ENCODE assay signal across 12 mouse cellular contexts in the genomic region with DNA sequence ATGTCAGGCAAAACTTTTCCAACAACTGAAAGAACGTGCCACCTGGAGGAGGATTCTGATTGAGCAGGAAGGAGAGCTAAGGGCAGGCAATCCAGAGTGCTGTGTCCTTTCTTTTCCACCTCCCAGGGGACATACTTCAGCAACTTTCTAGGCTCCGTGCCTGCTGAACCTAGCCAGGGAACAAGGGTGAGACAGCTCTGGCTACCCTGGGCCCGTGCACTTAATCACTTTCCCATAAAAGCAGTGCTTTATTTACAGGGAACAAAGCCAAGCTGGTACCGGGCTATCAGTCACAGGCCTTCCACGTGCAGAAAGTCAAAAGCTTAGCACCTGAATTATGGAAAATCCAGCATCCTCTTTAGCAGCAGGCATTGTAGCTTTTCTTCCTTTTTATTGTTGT. TPM values are rescaled to one million over a fixed set of nuclear protein-coding genes. Genes with fewer than 3 reads are reported as not detected.
DNase-seq lines count a peak whose midpoint lies in the region; ATAC-seq and TF ChIP-seq lines count a peak whose summit lies in the region.
"Had no signal": no experiment of that assay in that cellular context is flagged by ENCODE, and none has a peak within 500 bp of the region (broad histone marks: within the 10 kb centered on the region; RNA-seq: fewer than 3 reads in every experiment).

No protein-coding gene starts in this region.

- TF ChIP-seq CTCF in lung, postnatal 0 days (IDR thresholded peaks at IDR 0.05), result peak; percentile 11; the same call in 1 of the 2 replicates

- no peaks in the 10 kb centered on the region for H3K27me3 ChIP-seq in lung, postnatal 0 days (replicated peaks; ENCODE audit: insufficient read depth, low read length)
- H3K27me3 ChIP-seq in limb, embryonic 12.5 days, result no peaks in the 10 kb centered on the region

- 35% methylated on average over 5 of the region's 5 CpGs for WGBS in lung, postnatal 0 days
- 19% methylated on average over 5 of the region's 5 CpGs for WGBS in limb, embryonic 12.5 days

- no peak for DNase-seq in lung, postnatal 0 days (ENCODE audit: low spot score)
- no peak for DNase-seq in lung, postnatal 10 days
- DNase-seq in heart, adult 18-20 months, result peak; percentile 68 to 80
- peak; percentile 40 for DNase-seq in heart, postnatal 4 days
- no peak for DNase-seq in cerebellum, adult 9-10 months
- DNase-seq: layer of hippocampus, postnatal 36 days; liver, postnatal 0 days; right cerebral cortex, postnatal 25 days had no signal

- no peak for TF ChIP-seq EP300 in lung, postnatal 0 days (IDR thresholded peaks at IDR 0.05)

- no peak overlapping the region for H3K4me3 ChIP-seq in lung, postnatal 0 days (ENCODE audit: low read depth, low read length)
- no peak overlapping the region for H3K4me3 ChIP-seq in limb, embryonic 12.5 days (replicated peaks)
- H3K4me3 ChIP-seq: myocyte had no signal

- ATAC-seq in lung, postnatal 0 days, result no peak
- ATAC-seq in limb, embryonic 12.5 days (ENCODE audit: insufficient number of reproducible peaks, insufficient read depth, low FRiP score, low TSS enrichment, low read depth), result no peak
- no peak for ATAC-seq in granulocyte monocyte progenitor cell, adult 5-6 weeks (replicated peaks; ENCODE audit: poor library complexity, severe bottlenecking)
- ATAC-seq in megakaryocyte progenitor cell, adult 5-6 weeks (replicated peaks; ENCODE audit: poor library complexity), result no peak
- ATAC-seq: liver, postnatal 0 days had no signal

- H3K9me3 ChIP-seq in lung, postnatal 0 days (ENCODE audit: low read length), result no peaks in the 10 kb centered on the region
- H3K9me3 ChIP-seq in limb, embryonic 12.5 days, result no peaks in the 10 kb centered on the region

- no peak overlapping the region for H3K9ac ChIP-seq in lung, postnatal 0 days (replicated peaks; ENCODE audit: low read depth)
- no peak overlapping the region for H3K9ac ChIP-seq in limb, embryonic 12.5 days (replicated peaks)
- H3K9ac ChIP-seq: liver, postnatal 0 days had no signal

- H3K36me3 ChIP-seq in lung, postnatal 0 days (ENCODE audit: insufficient read depth, low read length), result no peaks in the 10 kb centered on the region
- no peaks in the 10 kb centered on the region for H3K36me3 ChIP-seq in limb, embryonic 12.5 days

- H3K27ac ChIP-seq in lung, postnatal 0 days (ENCODE audit: low read length), result no peak overlapping the region
- H3K27ac ChIP-seq in limb, embryonic 12.5 days, result no peak overlapping the region

- no peaks in the 10 kb centered on the region for H3K4me1 ChIP-seq in lung, postnatal 0 days (ENCODE audit: insufficient read depth, low read depth, low read length)
- H3K4me1 ChIP-seq in limb, embryonic 12.5 days (replicated peaks), result peaks cover 35% of the 10 kb centered on the region

- H3K4me2 ChIP-seq in lung, postnatal 0 days (replicated peaks; ENCODE audit: low read depth, low read length), result no peak overlapping the region
- 0 out of 2 replicates have a peak overlapping the region, but pooled peaks have one; percentile 8 for H3K4me2 ChIP-seq in limb, embryonic 12.5 days

RNA-seq across cellular contexts. Expression of a gene that starts 5.4 kb away (rescaled TPM):
- 37.4 and 40.1 TPM in 2 replicates for polyA plus RNA-seq in lung, postnatal 0 days (2015; fragmentation: Nextera tagmentation; extraction: Ambion mirVana)
- total RNA-seq in heart, adult 18-20 months (2021), result 100 to 1,000 TPM; 157 to 168 TPM
- 100 to 1,000 TPM in 1 of 2 experiments, 10 to 100 TPM in 1; 94.9 to 103 TPM for total RNA-seq in heart, postnatal 4 days (2021)
- polyA plus RNA-seq in limb, embryonic 12.5 days (2016; fragmentation: Nextera tagmentation; extraction: Ambion mirVana), result 51.4 and 51.7 TPM in 2 replicates
- total RNA-seq in granulocyte monocyte progenitor cell, adult 5-6 weeks (2014; fragmentation: Nextera tagmentation), result 48.5 and 49.7 TPM in 2 replicates
- 70.8 and 111 TPM in 2 replicates for total RNA-seq in granulocyte monocyte progenitor cell, adult 5-6 weeks (2017)
- total RNA-seq in megakaryocyte progenitor cell, adult 5-6 weeks (2015), result 44.3 and 46.0 TPM in 2 replicates
- 58.8 and 134 TPM in 2 replicates for total RNA-seq in megakaryocyte progenitor cell, adult 5-6 weeks (2017)

Comparison
In these comparisons a context has a peak if more than half of its experiments do, and no peak if none do; other contexts are left out.
1. DNase-seq: peak in heart, adult 18-20 months (2 of 2) and heart, postnatal 4 days (single experiment); none in lung, postnatal 0 days (single experiment), lung, postnatal 10 days (single experiment) and cerebellum, adult 9-10 months (single experiment).